Mouse (Mus musculus): ENCODE data around the gene Rps11. TPM values are rescaled to one million over a fixed set of nuclear protein-coding genes. Genes with fewer than 3 reads are reported as not detected.
"Not testable (repeated sequence)": the region's sequence is repeated elsewhere in the genome, so short reads cannot be mapped to it uniquely, and the experiment has no call there.

Rps11 gene
- polyA plus RNA-seq, 1 experiment from 2014 or later, result 1,576 TPM

DNA sequence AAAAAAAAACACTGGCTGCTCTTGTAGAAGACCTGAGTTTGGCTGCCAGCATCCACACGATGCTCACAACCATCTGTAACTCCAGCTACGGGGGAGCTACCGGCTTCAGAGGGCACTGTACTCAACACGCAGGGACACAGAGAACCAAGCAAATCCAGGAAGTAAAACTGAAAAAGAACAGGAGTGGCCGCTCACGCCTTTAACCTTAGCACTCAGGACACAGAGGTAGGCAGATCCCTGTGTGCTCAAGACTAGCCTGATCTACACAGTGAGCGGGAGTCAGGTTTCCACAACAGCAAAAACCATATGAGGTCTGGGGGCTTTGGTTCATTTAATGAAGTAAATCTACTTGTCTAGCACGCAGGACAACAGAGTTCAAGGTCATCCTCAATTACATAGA is 18.7 kb downstream of the Rps11 start:
- H3K4me1 ChIP-seq (replicated peaks), result peaks cover 17% of the 10 kb centered on the region
- no peaks in the 10 kb centered on the region for H3K27me3 ChIP-seq
- no peak overlapping the region for H3K4me3 ChIP-seq (replicated peaks)
- ATAC-seq (ENCODE audit: insufficient number of reproducible peaks, insufficient read depth, low FRiP score, low TSS enrichment, low read depth), result no peak
- H3K36me3 ChIP-seq, result no peaks in the 10 kb centered on the region
- 75% methylated on average over 8 of the region's 8 CpGs for WGBS
- no peak overlapping the region for H3K9ac ChIP-seq (replicated peaks)
- H3K9me3 ChIP-seq, result no peaks in the 10 kb centered on the region
- H3K4me2 ChIP-seq, result no peak overlapping the region
- no peak overlapping the region for H3K27ac ChIP-seq

GRCm38 (mm10) chr7:45104941-45105340 is 19.3 kb downstream of the Rps11 start:
- 81% methylated on average over 5 of the region's 5 CpGs for WGBS
- H3K4me1 ChIP-seq (replicated peaks), result peaks cover 17% of the 10 kb centered on the region
- H3K36me3 ChIP-seq, result no peaks in the 10 kb centered on the region
- H3K4me2 ChIP-seq, result no peak overlapping the region
- no peaks in the 10 kb centered on the region for H3K9me3 ChIP-seq
- H3K4me3 ChIP-seq (replicated peaks), result no peak overlapping the region
- no peak for ATAC-seq (ENCODE audit: insufficient number of reproducible peaks, insufficient read depth, low FRiP score, low TSS enrichment, low read depth)
- H3K9ac ChIP-seq (replicated peaks), result no peak overlapping the region
- H3K27ac ChIP-seq, result no peak overlapping the region
- no peaks in the 10 kb centered on the region for H3K27me3 ChIP-seq

DNA sequence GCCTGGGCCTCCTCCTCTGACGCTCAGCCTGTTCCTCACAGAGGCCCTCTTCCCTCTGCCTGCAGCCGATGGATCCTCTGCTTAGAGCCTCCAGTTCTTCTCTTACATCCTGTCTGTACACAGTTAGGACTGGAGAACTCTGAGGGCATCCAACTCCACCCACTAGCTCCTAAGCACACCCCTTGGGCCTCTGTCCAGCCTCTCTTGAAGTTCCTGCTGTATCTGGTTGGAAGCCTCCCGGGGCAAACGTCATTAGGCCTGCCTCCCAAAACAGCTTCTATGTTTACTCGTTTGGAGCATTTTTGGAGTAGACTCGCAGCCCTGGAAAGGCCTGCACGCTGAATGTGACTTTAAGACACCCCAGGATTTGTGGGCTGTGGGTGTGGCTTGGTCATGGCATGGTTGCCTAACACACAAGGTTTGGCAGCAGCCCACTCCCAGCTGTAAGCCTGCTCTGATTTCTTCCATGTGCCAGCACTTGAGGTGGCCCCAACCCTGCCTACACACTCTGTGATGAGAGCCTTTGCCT is 20.5 kb downstream of the Rps11 start, which contains the start of gene Fcgrt:
Gene Fcgrt, minus strand, starts transcription at position 200 of the 529 bp plus-strand sequence.
- peak within 1 kb of the TSS; percentile 44 for H3K4me2 ChIP-seq
- 51% methylated on average over 7 of the region's 7 CpGs for WGBS
- no peaks in the 10 kb centered on the region for H3K9me3 ChIP-seq
- H3K9ac ChIP-seq (replicated peaks), result peak within 1 kb of the TSS; percentile 50
- H3K27me3 ChIP-seq, result no peaks in the 10 kb centered on the region
- H3K4me3 ChIP-seq (replicated peaks), result peak within 1 kb of the TSS; percentile 6; the same call in 1 of the 2 replicates
- peaks cover 17% of the 10 kb centered on the region for H3K4me1 ChIP-seq (replicated peaks)
- ATAC-seq (ENCODE audit: insufficient number of reproducible peaks, insufficient read depth, low FRiP score, low TSS enrichment, low read depth), result peak; percentile 75
- H3K36me3 ChIP-seq, result no peaks in the 10 kb centered on the region
- peak within 1 kb of the TSS; percentile 89 for H3K27ac ChIP-seq

- WGBS, result 68% methylated on average over 9 of the region's 9 CpGs
- no peak for ATAC-seq (ENCODE audit: insufficient number of reproducible peaks, insufficient read depth, low FRiP score, low TSS enrichment, low read depth)
- Histone ChIP-seq H3K4me2 (peak overlapping the region; percentile 44), H3K9ac (replicated peaks) (peak overlapping the region; percentile 50; the same call in 1 of the 2 replicates), H3K27me3 (no peaks in the 10 kb centered on the region), H3K27ac (peak overlapping the region; percentile 89), H3K9me3 (no peaks in the 10 kb centered on the region), H3K4me1 (replicated peaks) (peaks cover 17% of the 10 kb centered on the region), H3K4me3 (replicated peaks) (peak overlapping the region; percentile 6; the same call in 1 of the 2 replicates), H3K36me3 (no peaks in the 10 kb centered on the region)
Measured at GRCm38 (mm10) chr7:45102940-45103585, 21.2 kb downstream of the Rps11 start.

GRCm38 (mm10) chr7:45102441-45102840 is 21.8 kb downstream of the Rps11 start:
- Histone ChIP-seq H3K36me3 (no peaks in the 10 kb centered on the region), H3K4me3 (replicated peaks) (no peak overlapping the region), H3K27ac (no peak overlapping the region), H3K4me1 (replicated peaks) (peaks cover 17% of the 10 kb centered on the region), H3K4me2 (no peak overlapping the region), H3K9ac (replicated peaks) (no peak overlapping the region), H3K9me3 (no peaks in the 10 kb centered on the region), H3K27me3 (no peaks in the 10 kb centered on the region)
- ATAC-seq (ENCODE audit: insufficient number of reproducible peaks, insufficient read depth, low FRiP score, low TSS enrichment, low read depth), result no peak
- 86% methylated on average over 11 of the region's 11 CpGs for WGBS

DNA sequence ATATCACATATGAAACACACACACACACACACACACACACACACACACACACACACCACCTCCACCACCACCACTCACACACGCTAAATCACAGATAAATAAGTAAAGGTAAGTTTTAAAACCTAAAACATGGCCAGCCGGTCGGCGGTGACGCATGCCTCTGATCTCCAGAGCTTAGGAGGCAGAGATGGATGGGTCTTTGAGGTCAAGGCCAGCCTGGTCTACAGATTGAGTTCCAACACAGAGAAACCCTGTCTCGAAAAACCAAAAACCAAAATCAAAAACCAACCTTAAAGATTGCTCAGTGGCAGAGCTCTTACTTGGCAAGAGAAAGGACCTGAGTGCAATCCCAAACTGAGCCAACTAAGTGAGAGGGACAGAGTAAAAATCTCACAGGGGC is 24.2 kb downstream of the Rps11 start:
- H3K9ac ChIP-seq (replicated peaks), result no peak overlapping the region
- WGBS, result 83% methylated on average over 6 of the region's 6 CpGs

DNA sequence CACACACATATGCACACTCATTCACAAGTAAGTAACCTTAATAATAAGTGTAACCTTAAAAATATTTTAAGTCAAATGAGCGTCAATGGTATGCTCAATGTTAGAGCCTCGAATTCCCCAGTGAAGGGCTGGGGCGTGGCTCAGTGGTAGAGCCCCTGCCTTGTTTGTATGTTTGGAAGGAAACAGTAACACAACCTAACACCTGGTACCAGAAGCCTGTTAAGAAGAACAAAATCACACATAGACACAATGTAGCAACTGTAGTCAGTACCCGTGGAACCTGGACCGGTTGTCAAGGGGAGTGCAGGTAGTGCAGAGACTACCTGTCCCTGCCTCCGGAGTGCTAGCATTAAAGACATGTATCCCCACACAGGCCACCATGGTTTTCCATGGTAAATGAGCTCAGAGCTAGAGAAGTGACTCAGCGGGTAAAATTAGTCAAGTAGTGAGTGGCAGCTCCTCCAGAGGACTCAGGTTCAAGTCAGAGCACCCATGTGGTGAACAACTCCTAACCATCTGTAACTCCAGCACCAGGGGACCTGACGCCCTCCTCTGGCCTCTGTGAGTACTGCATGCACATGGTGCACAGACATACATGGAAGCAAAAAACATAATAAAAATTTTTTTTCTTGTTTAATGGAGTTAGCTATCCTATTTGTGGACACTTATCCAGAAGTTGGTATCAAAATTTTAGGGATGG is 25.5 kb downstream of the Rps11 start:
- Histone ChIP-seq H3K9me3 (no peaks in the 10 kb centered on the region), H3K4me2 (no peak overlapping the region), H3K4me1 (replicated peaks) (peaks cover 22% of the 10 kb centered on the region), H3K27ac (no peak overlapping the region), H3K36me3 (no peaks in the 10 kb centered on the region), H3K9ac (replicated peaks) (no peak overlapping the region), H3K4me3 (replicated peaks) (no peak overlapping the region), H3K27me3 (no peaks in the 10 kb centered on the region)
- 92% methylated on average over 8 of the region's 8 CpGs for WGBS
- no peak for ATAC-seq (ENCODE audit: insufficient number of reproducible peaks, insufficient read depth, low FRiP score, low TSS enrichment, low read depth)

More for the DNA sequence above, 24.2 kb downstream of the Rps11 start:
- Histone ChIP-seq H3K9me3 (no peaks in the 10 kb centered on the region), H3K27ac (no peak overlapping the region), H3K36me3 (no peaks in the 10 kb centered on the region), H3K4me1 (replicated peaks) (peaks cover 17% of the 10 kb centered on the region), H3K27me3 (no peaks in the 10 kb centered on the region), H3K4me2 (no peak overlapping the region), H3K4me3 (replicated peaks) (no peak overlapping the region)
- no peak for ATAC-seq (ENCODE audit: insufficient number of reproducible peaks, insufficient read depth, low FRiP score, low TSS enrichment, low read depth)

- ATAC-seq (ENCODE audit: insufficient number of reproducible peaks, insufficient read depth, low FRiP score, low TSS enrichment, low read depth), result no peak
- no peaks in the 10 kb centered on the region for H3K36me3 ChIP-seq
- WGBS, result 60% methylated on average over 6 of the region's 6 CpGs
- no peaks in the 10 kb centered on the region for H3K9me3 ChIP-seq
- H3K9ac ChIP-seq (replicated peaks), result no peak overlapping the region
- no peak overlapping the region for H3K27ac ChIP-seq
- H3K27me3 ChIP-seq, result no peaks in the 10 kb centered on the region
- H3K4me2 ChIP-seq, result no peak overlapping the region
- H3K4me1 ChIP-seq (replicated peaks), result peaks cover 21% of the 10 kb centered on the region
- no peak overlapping the region for H3K4me3 ChIP-seq (replicated peaks)
Measured at GRCm38 (mm10) chr7:45097479-45097878, 26.8 kb downstream of the Rps11 start.

DNA sequence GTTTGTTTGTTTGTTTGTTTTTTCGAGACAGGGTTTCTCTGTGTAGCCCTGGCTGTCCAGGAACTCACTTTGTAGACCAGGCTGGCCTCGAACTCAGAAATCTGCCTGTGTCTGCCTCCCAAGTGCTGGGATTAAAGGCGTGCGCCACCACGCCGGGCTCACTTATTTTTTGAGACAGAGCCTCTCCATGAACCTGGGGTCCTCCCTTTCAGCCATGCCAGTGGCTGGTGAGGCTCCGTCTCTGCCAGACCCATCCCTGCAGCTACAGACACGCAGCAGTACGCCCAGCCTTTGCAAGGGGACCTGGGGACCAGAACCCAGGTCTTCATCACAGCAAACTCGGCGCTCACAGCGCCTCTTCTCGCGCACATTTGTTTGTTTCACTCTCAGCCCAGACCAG is 28.3 kb downstream of the Rps11 start:
- not testable (repeated sequence) for H3K4me3 ChIP-seq (replicated peaks); H3K9ac ChIP-seq (replicated peaks); H3K4me2 ChIP-seq; ATAC-seq (ENCODE audit: insufficient number of reproducible peaks, insufficient read depth, low FRiP score, low TSS enrichment, low read depth); H3K27me3 ChIP-seq; H3K9me3 ChIP-seq; H3K36me3 ChIP-seq; H3K27ac ChIP-seq
- 95% methylated on average over 14 of the region's 14 CpGs for WGBS
- peaks cover 26% of the 10 kb centered on the region for H3K4me1 ChIP-seq (replicated peaks)

DNA sequence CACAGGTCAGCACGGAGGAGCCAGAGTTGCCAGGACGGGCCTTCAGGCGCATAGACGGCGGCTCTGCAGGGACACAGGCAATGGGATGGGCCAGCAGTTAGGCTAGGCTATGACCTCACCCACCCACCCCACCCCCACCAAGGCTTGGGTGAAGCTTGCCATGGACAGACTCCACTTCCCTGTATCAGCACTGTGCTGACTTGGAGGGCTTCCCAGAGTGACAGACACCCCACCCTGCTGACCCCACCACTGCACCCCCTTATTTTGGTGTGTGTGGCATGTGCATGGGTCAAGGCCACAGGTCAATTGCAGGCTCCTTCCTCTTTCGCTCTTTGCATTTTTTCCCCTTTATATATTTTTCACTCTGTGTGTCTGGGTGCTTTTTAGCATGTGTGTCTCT is 28.9 kb downstream of the Rps11 start:
- Histone ChIP-seq H3K4me2 (no peak overlapping the region), H3K4me1 (replicated peaks) (peaks cover 31% of the 10 kb centered on the region), H3K4me3 (replicated peaks) (no peak overlapping the region), H3K27ac (no peak overlapping the region), H3K9me3 (no peaks in the 10 kb centered on the region), H3K36me3 (no peaks in the 10 kb centered on the region), H3K27me3 (no peaks in the 10 kb centered on the region), H3K9ac (replicated peaks) (no peak overlapping the region)
- WGBS, result 64% methylated on average over 6 of the region's 6 CpGs
- ATAC-seq (ENCODE audit: insufficient number of reproducible peaks, insufficient read depth, low FRiP score, low TSS enrichment, low read depth), result no peak

GRCm38 (mm10) chr7:45094121-45094520 is 30.1 kb downstream of the Rps11 start:
- WGBS, result 6% methylated on average over 7 of the region's 7 CpGs
- 0 out of 2 replicates have a peak overlapping the region, but pooled peaks have one; percentile 23 for H3K4me2 ChIP-seq
- H3K9me3 ChIP-seq, result no peaks in the 10 kb centered on the region
- H3K4me3 ChIP-seq (replicated peaks), result no peak overlapping the region
- peaks cover 35% of the 10 kb centered on the region for H3K4me1 ChIP-seq (replicated peaks)
- no peaks in the 10 kb centered on the region for H3K36me3 ChIP-seq
- H3K9ac ChIP-seq (replicated peaks), result no peak overlapping the region
- ATAC-seq (ENCODE audit: insufficient number of reproducible peaks, insufficient read depth, low FRiP score, low TSS enrichment, low read depth), result no peak
- H3K27me3 ChIP-seq, result no peaks in the 10 kb centered on the region
- peak overlapping the region; percentile 91 for H3K27ac ChIP-seq
